9 mouse cellular contexts compared by ENCODE assay signal in the genomic region with DNA sequence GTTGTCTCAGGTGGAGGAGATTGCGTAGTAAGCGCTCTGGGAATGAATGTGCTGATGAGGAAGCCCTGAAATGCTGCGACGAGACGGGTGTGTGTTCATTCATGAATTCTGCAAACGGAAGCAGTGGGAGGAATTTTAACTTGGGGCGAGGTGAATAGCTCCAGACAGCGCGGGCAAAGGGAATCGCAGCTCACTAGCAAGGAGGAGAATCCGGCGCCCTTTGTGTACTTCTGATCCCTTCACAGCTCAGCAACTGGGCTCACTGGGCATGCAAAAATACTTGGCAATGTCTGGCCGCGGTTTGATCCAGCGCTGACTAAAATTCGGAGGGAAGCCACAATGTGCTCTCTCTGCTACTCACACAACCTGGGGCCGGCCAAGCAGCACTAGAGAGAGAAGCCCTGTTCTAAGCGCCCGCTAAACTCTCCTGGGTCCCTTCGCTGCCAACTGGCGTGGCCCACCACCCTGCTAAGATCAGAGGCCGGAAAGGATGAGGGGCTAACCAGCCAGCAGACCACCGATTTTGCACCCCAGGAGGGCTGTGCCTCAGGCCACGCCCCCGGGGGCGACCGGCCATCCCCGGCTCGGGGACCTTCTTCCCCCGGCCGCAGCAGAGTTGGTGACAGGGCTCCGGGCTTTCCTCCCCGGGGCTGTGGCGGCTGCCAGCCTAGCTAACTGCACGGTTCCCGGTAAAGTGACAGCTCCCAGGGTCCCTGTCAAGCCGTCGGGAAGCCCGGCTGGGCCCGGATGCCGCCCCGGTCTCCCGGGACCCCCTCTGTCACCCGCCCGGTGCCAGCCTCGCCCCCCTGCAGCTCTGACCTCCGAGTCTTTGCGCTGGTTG. TPM values are rescaled to one million over a fixed set of nuclear protein-coding genes. Genes with fewer than 3 reads are reported as not detected.
DNase-seq lines count a peak whose midpoint lies in the region; ATAC-seq and TF ChIP-seq lines count a peak whose summit lies in the region.
"Had no signal": no experiment of that assay in that cellular context is flagged by ENCODE, and none has a peak within 500 bp of the region (broad histone marks: within the 10 kb centered on the region; RNA-seq: fewer than 3 reads in every experiment).

A gene (plus strand): TSS at position 641 of the 841 bp plus-strand sequence.

- intact Hi-C loops in left cerebral cortex, adult 2 months (cut with DNase I): loop anchor here (5.0 to 10.0 kb wide), 2 partner anchors 51 to 234 kb away; no protein-coding TSS in a partner anchor

- H3K9ac ChIP-seq in forebrain, embryonic 13.5 days: peak within 1 kb of the TSS; percentile 97
- H3K9ac ChIP-seq in hindbrain, postnatal 0 days (replicated peaks; ENCODE audit: low read length): peak within 1 kb of the TSS; percentile 94
- peak within 1 kb of the TSS; percentile 98 for H3K9ac ChIP-seq in stomach, embryonic 16.5 days (ENCODE audit: low read length)

- ATAC-seq in forebrain, embryonic 13.5 days: peak; percentile 85
- peak; percentile 84 for ATAC-seq in hindbrain, postnatal 0 days
- peak; percentile 38 for ATAC-seq in megakaryocyte, adult 5-6 weeks (ENCODE audit: poor library complexity, severe bottlenecking)
- ATAC-seq in stomach, embryonic 16.5 days (ENCODE audit: insufficient read depth, low FRiP score): peak; percentile 62

- TF ChIP-seq POLR2A in bone marrow macrophage, adult 2 months (IDR thresholded peaks at IDR 0.05; ENCODE audit: borderline replicate concordance, low read depth, low read length): no peak

- peaks cover 7% of the 10 kb centered on the region for H3K4me1 ChIP-seq in bone marrow macrophage, adult 2 months (ENCODE audit: control insufficient read depth, insufficient read depth, low read length)
- peaks cover 22% of the 10 kb centered on the region for H3K4me1 ChIP-seq in forebrain, embryonic 13.5 days
- H3K4me1 ChIP-seq in hindbrain, postnatal 0 days (ENCODE audit: insufficient read depth, low read length): no peaks in the 10 kb centered on the region
- peaks cover 5% of the 10 kb centered on the region; the same call in 1 of the 2 replicates for H3K4me1 ChIP-seq in stomach, embryonic 16.5 days (ENCODE audit: control insufficient read depth, insufficient read depth, low read length)

- H3K27me3 ChIP-seq in forebrain, embryonic 13.5 days: no peaks in the 10 kb centered on the region
- no peaks in the 10 kb centered on the region for H3K27me3 ChIP-seq in hindbrain, postnatal 0 days (ENCODE audit: insufficient read depth, low read length)
- H3K27me3 ChIP-seq in stomach, embryonic 16.5 days (ENCODE audit: control insufficient read depth, insufficient read depth, low read length): no peaks in the 10 kb centered on the region

- 2% methylated on average over 47 of the region's 48 CpGs for WGBS in forebrain, embryonic 13.5 days
- WGBS in hindbrain, postnatal 0 days: under 1% methylated on average over 47 of the region's 48 CpGs
- under 1% methylated on average over 48 of the region's 48 CpGs for WGBS in stomach, embryonic 16.5 days

- peak; percentile 68 for DNase-seq in retina, embryonic 14.5 days (ENCODE audit: low spot score)
- no peak for DNase-seq in retina, postnatal 1 day
- peak; percentile 66 for DNase-seq in hindbrain, postnatal 0 days (ENCODE audit: low spot score)
- DNase-seq in left cerebral cortex, adult 2 months (ENCODE audit: extremely low spot score in 1 of 2, low spot score in 2 of 2): peak; percentile 42 to 48

- H3K36me3 ChIP-seq in forebrain, embryonic 13.5 days (ENCODE audit: poor library complexity, severe bottlenecking): peaks cover 31% of the 10 kb centered on the region
- peaks cover 22% of the 10 kb centered on the region; the same call in 1 of the 2 replicates for H3K36me3 ChIP-seq in hindbrain, postnatal 0 days (ENCODE audit: insufficient read depth, low read length)
- peaks cover 10% of the 10 kb centered on the region for H3K36me3 ChIP-seq in stomach, embryonic 16.5 days (ENCODE audit: control insufficient read depth, insufficient read depth, low read length)

- H3K4me2 ChIP-seq in forebrain, embryonic 13.5 days: peak within 1 kb of the TSS; percentile 76
- peak within 1 kb of the TSS; percentile 80 for H3K4me2 ChIP-seq in hindbrain, postnatal 0 days (ENCODE audit: low read depth, low read length)
- H3K4me2 ChIP-seq in stomach, embryonic 16.5 days (ENCODE audit: low read depth, low read length): peak within 1 kb of the TSS; percentile 94

- H3K4me3 ChIP-seq in bone marrow macrophage, adult 2 months (ENCODE audit: insufficient read depth, low read length): peak within 1 kb of the TSS; percentile 89
- peak within 1 kb of the TSS; percentile 73 for H3K4me3 ChIP-seq in forebrain, embryonic 13.5 days
- peak within 1 kb of the TSS; percentile 76 for H3K4me3 ChIP-seq in hindbrain, postnatal 0 days (ENCODE audit: low read length)
- peak within 1 kb of the TSS; percentile 99 for H3K4me3 ChIP-seq in left cerebral cortex, adult 2 months
- H3K4me3 ChIP-seq in stomach, embryonic 16.5 days (replicated peaks; ENCODE audit: low read length): peak within 1 kb of the TSS; percentile 99

- H3K27ac ChIP-seq in bone marrow macrophage, adult 2 months (ENCODE audit: insufficient read depth, low read depth, low read length): peak within 1 kb of the TSS; percentile 49
- peak within 1 kb of the TSS; percentile 96 for H3K27ac ChIP-seq in forebrain, embryonic 13.5 days
- peak within 1 kb of the TSS; percentile 98 for H3K27ac ChIP-seq in hindbrain, postnatal 0 days
- H3K27ac ChIP-seq in left cerebral cortex, adult 2 months: peak within 1 kb of the TSS; percentile 90
- peak within 1 kb of the TSS; percentile 94 for H3K27ac ChIP-seq in stomach, embryonic 16.5 days (ENCODE audit: low read length)

- no peak for TF ChIP-seq CTCF in bone marrow macrophage, adult 2 months (IDR thresholded peaks at IDR 0.05; ENCODE audit: low read depth, low read length)
- no peak for TF ChIP-seq CTCF in hindbrain, postnatal 0 days (IDR thresholded peaks at IDR 0.05; ENCODE audit: low read depth)
- TF ChIP-seq CTCF in left cerebral cortex, adult 2 months (IDR thresholded peaks at IDR 0.05): no peak

- H3K9me3 ChIP-seq in forebrain, embryonic 13.5 days (replicated peaks): no peaks in the 10 kb centered on the region
- H3K9me3 ChIP-seq in hindbrain, postnatal 0 days (ENCODE audit: low read length): no peaks in the 10 kb centered on the region
- H3K9me3 ChIP-seq in stomach, embryonic 16.5 days (replicated peaks; ENCODE audit: control insufficient read depth, low read length): no peaks in the 10 kb centered on the region

RNA-seq across cellular contexts. Expression of the gene that starts here (rescaled TPM):
- polyA plus RNA-seq in bone marrow macrophage, adult 2 months (2012; ENCODE audit: insufficient read depth, insufficient read length, missing spikeins): not detected in 2 replicates
- polyA plus RNA-seq in forebrain, embryonic 13.5 days (2015; fragmentation: Nextera tagmentation; extraction: Ambion mirVana): not detected in 2 replicates
- total RNA-seq in hindbrain, postnatal 0 days (2014; rRNA removed): not detected in 2 replicates
- not detected in 2 replicates for polyA plus RNA-seq in hindbrain, postnatal 0 days (2015; fragmentation: Nextera tagmentation; extraction: Ambion mirVana)
- total RNA-seq in left cerebral cortex, adult 2 months (2021): not detected
- not detected in 2 replicates for total RNA-seq in megakaryocyte, adult 5-6 weeks (2015)
- total RNA-seq in megakaryocyte, adult 5-6 weeks (2017): not detected in 2 replicates
- polyA plus RNA-seq in stomach, embryonic 16.5 days (2015; fragmentation: Nextera tagmentation; extraction: Ambion mirVana): not detected in 2 replicates
- total RNA-seq: gastrocnemius, postnatal 4 days had no signal

Comparison
In these comparisons a context has a peak if more than half of its experiments do, and no peak if none do; other contexts are left out.
1. Peak in ATAC-seq, H3K4me3 ChIP-seq, H3K27ac ChIP-seq, H3K9ac ChIP-seq and H3K4me2 ChIP-seq in forebrain, embryonic 13.5 days; RNA of the gene not detected or under 1 TPM.
2. Peak in DNase-seq, ATAC-seq, H3K4me3 ChIP-seq, H3K27ac ChIP-seq, H3K9ac ChIP-seq and H3K4me2 ChIP-seq in hindbrain, postnatal 0 days; RNA of the gene not detected or under 1 TPM.
3. Peak in DNase-seq, H3K4me3 ChIP-seq and H3K27ac ChIP-seq in left cerebral cortex, adult 2 months; RNA of the gene not detected or under 1 TPM.
4. Peak in ATAC-seq in megakaryocyte, adult 5-6 weeks; RNA of the gene not detected or under 1 TPM.
5. Peak in ATAC-seq, H3K4me3 ChIP-seq, H3K27ac ChIP-seq, H3K9ac ChIP-seq and H3K4me2 ChIP-seq in stomach, embryonic 16.5 days; RNA of the gene not detected or under 1 TPM.